Mouse (Mus musculus): ENCODE results near the gene Twf2. TPM values are rescaled to one million over a fixed set of nuclear protein-coding genes. Genes with fewer than 3 reads are reported as not detected.

Twf2 gene
- total RNA-seq, 2 experiments from 2014 or later, result 122 to 142 TPM

Small RNA genes lying within 50 kb of the gene (microRNA-seq; reads per million reads assigned to microRNA genes)
- gene Mir135a-1, result 0.27 to 7.5 reads per million in 2 experiments
- gene Mirlet7g, result 71,589 to 113,351 reads per million in 2 experiments

Other genes with a start within 250 kb of the Twf2 start
- 1 to 10 TPM in 1 of 2 experiments, under 1 TPM in 1; 0.98 to 1.0 TPM for gene Col6a5, start 242.5 kb upstream of the Twf2 start, total RNA-seq (2021)
- gene Col6a4, start 106.3 kb upstream of the Twf2 start, total RNA-seq (2021), result under 1 TPM in 1 of 2 experiments, not detected in 1; 0.27 TPM
- gene Glyctk, start 45.0 kb upstream of the Twf2 start, total RNA-seq (2021), result 1 to 10 TPM; 1.3 to 1.7 TPM
- 10 to 100 TPM; 54.4 to 63.1 TPM for gene Wdr82, start 32.2 kb upstream of the Twf2 start, total RNA-seq (2021)
- gene Ppm1m, start 3.4 kb upstream of the Twf2 start, total RNA-seq (2021), result 10 to 100 TPM; 11.8 to 15.2 TPM
- under 1 TPM; 0.55 to 0.88 TPM for gene Tlr9, start 19.5 kb downstream of the Twf2 start, total RNA-seq (2021)
- gene Alas1, start 45.5 kb downstream of the Twf2 start, total RNA-seq (2021), result 100 to 1,000 TPM; 562 to 652 TPM
- gene Poc1a, start 78.0 kb downstream of the Twf2 start, total RNA-seq (2021), result 1 to 10 TPM; 4.3 to 4.8 TPM
- 10 to 100 TPM; 53.2 to 53.9 TPM for gene Dusp7, start 165.5 kb downstream of the Twf2 start, total RNA-seq (2021)
- gene Rpl29, start 226.3 kb downstream of the Twf2 start, total RNA-seq (2021), result 100 to 1,000 TPM; 307 to 348 TPM
- 10 to 100 TPM; 16.2 to 18.9 TPM for gene Acy1, start 235.2 kb downstream of the Twf2 start, total RNA-seq (2021)
- 1 to 10 TPM; 6.8 to 8.9 TPM for gene Abhd14b, start 244.4 kb downstream of the Twf2 start, total RNA-seq (2021)
- 10 to 100 TPM; 21.9 to 22.0 TPM for gene Abhd14a, start 244.6 kb downstream of the Twf2 start, total RNA-seq (2021)